Mouse (Mus musculus) MEL (cell line): ENCODE data around the gene Clic4. TPM values are rescaled to one million over a fixed set of nuclear protein-coding genes. Genes with fewer than 3 reads are reported as not detected.
A peak's percentile ranks its signal among the peaks of the same experiment; 100 is the strongest.

ENCODE experiments used
- DNase-seq: peaks from one replicate; pipeline ENCODE4 v3.0.0; 2011; ENCODE audit warnings: low read depth, low spot score
- H3K27ac ChIP-seq: 2 replicates; pipeline ENCODE4 v1.5.1; 2012; ENCODE audit warnings: low read depth, mild to moderate bottlenecking, control low read depth, low read length, moderate library complexity; ENCODE audit not compliant: control insufficient read depth
- H3K27me3 ChIP-seq, 2 experiments: fragments of 150-350 bp in 1 of 2; sonication (generic) in 1 of 2; 2 replicates each; pipeline ENCODE4 v1.6.1; 2012; ENCODE audit warnings: low read length in 2 of 2, mild to moderate bottlenecking in 2 of 2, improper control_type of control experiment in 1 of 2, moderate library complexity in 1 of 2; ENCODE audit not compliant: insufficient read depth in 2 of 2, control insufficient read depth in 1 of 2
- H3K36me3 ChIP-seq, 2 experiments: 2 replicates each; pipeline ENCODE4 v1.6.1; 2012 to 2014; ENCODE audit warnings: low read length in 2 of 2, improper control_type of control experiment in 1 of 2, inconsistent platforms in 1 of 2, mild to moderate bottlenecking in 1 of 2; ENCODE audit not compliant: insufficient read depth in 2 of 2, control insufficient read depth in 1 of 2
- H3K4me1 ChIP-seq, 2 experiments: fragments of 150-350 bp in 1 of 2; sonication (generic) in 1 of 2; 2 replicates each; pipeline ENCODE4 v1.6.1; 2012; ENCODE audit warnings: low read length in 2 of 2, improper control_type of control experiment in 1 of 2, mild to moderate bottlenecking in 1 of 2; ENCODE audit not compliant: insufficient read depth in 2 of 2, control insufficient read depth in 1 of 2
- H3K4me3 ChIP-seq, 2 experiments: fragments of 150-350 bp in 1 of 2; sonication (generic) in 1 of 2; 2 replicates each; pipeline ENCODE4 v1.5.1; 2012; ENCODE audit warnings: low read depth in 2 of 2, low read length in 2 of 2, mild to moderate bottlenecking in 2 of 2, moderate library complexity in 2 of 2, control low read depth in 1 of 2, improper control_type of control experiment in 1 of 2; ENCODE audit not compliant: control insufficient read depth in 1 of 2, insufficient read depth in 1 of 2
- H3K79me2 ChIP-seq: 2 replicates; pipeline ENCODE4 v1.6.1; 2012; ENCODE audit warnings: mild to moderate bottlenecking, low read length, moderate library complexity; ENCODE audit not compliant: control insufficient read depth, poor library complexity, insufficient read depth
- H3K9ac ChIP-seq: 2 replicates; pipeline ENCODE4 v1.6.1; 2012; ENCODE audit warnings: low read depth, mild to moderate bottlenecking, control low read depth, low read length, moderate library complexity; ENCODE audit not compliant: control insufficient read depth, poor library complexity, severe bottlenecking
- H3K9me3 ChIP-seq: fragments of 150-350 bp; sonication (generic); replicated peaks from 2 replicates; pipeline ENCODE4 v1.6.1; 2012; ENCODE audit warnings: mild to moderate bottlenecking, low read length, improper control_type of control experiment, moderate library complexity; ENCODE audit not compliant: insufficient read depth
- CHD1 ChIP-seq: IDR thresholded peaks from 2 replicates; pipeline ENCODE4 v1.6.1; 2012; ENCODE audit warnings: low read depth, mild to moderate bottlenecking, inconsistent platforms, low read length, improper control_type of control experiment
- CHD2 ChIP-seq: IDR thresholded peaks from 2 replicates; pipeline ENCODE4 v1.6.1; 2011; ENCODE audit warnings: low read length, improper control_type of control experiment
- CTCF ChIP-seq, 3 experiments: IDR thresholded peaks in 2 of 3; conservative IDR thresholded peaks in 1 of 3; 2 replicates each; pipeline ENCODE4 v1.5.1; 2011 to 2012; ENCODE audit warnings: low read length in 3 of 3, low read depth in 2 of 3, mild to moderate bottlenecking in 2 of 3, improper control_type of control experiment in 1 of 3, inconsistent platforms in 1 of 3, mixed read lengths in 1 of 3, moderate library complexity in 1 of 3; ENCODE audit not compliant: control insufficient read depth in 1 of 3, insufficient read depth in 1 of 3, poor library complexity in 1 of 3, severe bottlenecking in 1 of 3
- E2F4 ChIP-seq: IDR thresholded peaks from 2 replicates; pipeline ENCODE4 v1.6.1; 2011; ENCODE audit warnings: low read depth, low read length, improper control_type of control experiment, borderline replicate concordance
- GABPA ChIP-seq: IDR thresholded peaks from 2 replicates; pipeline ENCODE4 v1.6.1; 2012; ENCODE audit warnings: low read depth, mild to moderate bottlenecking, inconsistent platforms, low read length, improper control_type of control experiment, moderate library complexity
- GATA1 ChIP-seq: IDR thresholded peaks from 2 replicates; pipeline ENCODE4 v1.6.1; 2011; ENCODE audit warnings: low read depth, low read length, improper control_type of control experiment
- KAT2A ChIP-seq: conservative IDR thresholded peaks from 2 replicates; pipeline ENCODE4 v1.6.1; 2012; ENCODE audit warnings: low read depth, low read length, improper control_type of control experiment, inconsistent platforms
- MYC ChIP-seq: IDR thresholded peaks from 2 replicates; pipeline ENCODE4 v1.6.1; 2011; ENCODE audit warnings: low read depth, mild to moderate bottlenecking, low read length, improper control_type of control experiment, moderate library complexity
- NELFE ChIP-seq: IDR thresholded peaks from 2 replicates; pipeline ENCODE4 v1.6.1; 2011; ENCODE audit warnings: low read depth, low read length, improper control_type of control experiment
- NRF1 ChIP-seq: IDR thresholded peaks from 2 replicates; pipeline ENCODE4 v1.6.1; 2014; ENCODE audit warnings: low read depth, mild to moderate bottlenecking, inconsistent platforms, low read length, improper control_type of control experiment, moderate library complexity; ENCODE audit not compliant: poor library complexity, insufficient read depth, severe bottlenecking
- POLR2A ChIP-seq, 2 experiments: IDR thresholded peaks; 2 replicates each; pipeline ENCODE4 v1.6.1; 2011 to 2012; ENCODE audit warnings: low read length in 2 of 2, mild to moderate bottlenecking in 2 of 2, control low read depth in 1 of 2, improper control_type of control experiment in 1 of 2, low read depth in 1 of 2, moderate library complexity in 1 of 2; ENCODE audit not compliant: control insufficient read depth in 1 of 2, insufficient read depth in 1 of 2, poor library complexity in 1 of 2
- POLR2AphosphoS2 ChIP-seq: IDR thresholded peaks from 2 replicates; pipeline ENCODE4 v1.6.1; 2011; ENCODE audit warnings: low read length, improper control_type of control experiment
- POLR2AphosphoS5 ChIP-seq: IDR thresholded peaks from 2 replicates; pipeline ENCODE4 v1.6.1; 2012; ENCODE audit warnings: low read depth, borderline replicate concordance, mild to moderate bottlenecking, inconsistent platforms, low read length, moderate library complexity, mixed read lengths
- RAD21 ChIP-seq: IDR thresholded peaks from 2 replicates; pipeline ENCODE4 v1.6.1; 2011; ENCODE audit warnings: mild to moderate bottlenecking, low read depth, low read length, improper control_type of control experiment
- TAL1 ChIP-seq: IDR thresholded peaks from 2 replicates; pipeline ENCODE4 v1.6.1; 2012; ENCODE audit warnings: mild to moderate bottlenecking, inconsistent platforms, low read length, moderate library complexity, mixed read lengths
- UBTF ChIP-seq: IDR thresholded peaks from 2 replicates; pipeline ENCODE4 v1.6.1; 2012; ENCODE audit warnings: low read depth, mild to moderate bottlenecking, inconsistent platforms, low read length, improper control_type of control experiment, moderate library complexity, borderline replicate concordance; ENCODE audit not compliant: insufficient read depth
- USF1 ChIP-seq: IDR thresholded peaks from 2 replicates; pipeline ENCODE4 v1.6.1; 2014; ENCODE audit warnings: low read depth, mild to moderate bottlenecking, inconsistent platforms, low read length, improper control_type of control experiment, moderate library complexity
- ZKSCAN1 ChIP-seq: IDR thresholded peaks from 2 replicates; pipeline ENCODE4 v1.6.1; 2012; ENCODE audit warnings: low read depth, mild to moderate bottlenecking, inconsistent platforms, low read length, improper control_type of control experiment, moderate library complexity
- ZMIZ1 ChIP-seq: IDR thresholded peaks from 2 replicates; pipeline ENCODE4 v1.6.1; 2012; ENCODE audit warnings: low read depth, mild to moderate bottlenecking, inconsistent platforms, low read length, improper control_type of control experiment, moderate library complexity
- ZNF384 ChIP-seq: IDR thresholded peaks from 2 replicates; pipeline ENCODE4 v1.6.1; 2012; ENCODE audit warnings: low read depth, mild to moderate bottlenecking, inconsistent platforms, low read length, improper control_type of control experiment
- polyA plus RNA-seq, 2 experiments: library from polyadenylated mRNA; stranded (reverse) in 1 of 2; unstranded in 1 of 2; fragments of >175 nt in 1 of 2; fragments of >200 nt in 1 of 2; gene quantifications; 2 replicates each; pipeline versions ENCODE4 v1.2.1 to v1.2.4; 2012; ENCODE audit warnings: low replicate concordance in 2 of 2, low read depth in 1 of 2; ENCODE audit not compliant: insufficient read length in 2 of 2, insufficient read depth in 1 of 2, missing spikeins in 1 of 2
- total RNA-seq: library from RNA; depleted of rRNA; stranded (reverse); fragments of 300-350 nt; gene quantifications from 2 replicates; pipeline ENCODE4 v1.2.3, GENCODE M21; 2012

Gene Clic4
- total and polyA plus RNA-seq, 3 experiments: 32.9 to 274 (median 83.8) TPM

DNA sequence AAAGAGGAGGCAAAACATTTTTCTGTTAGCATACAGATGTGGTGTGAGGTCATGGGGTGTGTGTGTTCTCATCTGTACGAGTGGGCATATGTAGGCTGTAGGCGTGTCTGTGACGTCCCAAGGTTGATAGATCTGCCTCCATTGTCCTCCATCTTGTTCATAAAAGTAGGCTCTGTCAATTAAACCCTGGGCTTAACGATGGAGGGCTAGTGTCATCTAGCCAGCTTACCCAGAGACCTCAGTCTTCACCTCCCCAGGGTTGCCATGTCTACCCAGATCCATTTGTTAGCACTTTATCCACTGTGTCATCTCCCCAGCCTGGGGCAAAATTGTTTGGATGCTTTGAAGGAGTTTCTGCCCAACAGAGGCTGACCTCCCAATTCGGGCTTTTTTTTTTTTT lies 67.9 kb downstream of the Clic4 start:
- no peak for DNase-seq
- no peaks in the 10 kb centered on the region for H3K9me3 ChIP-seq
- H3K27ac ChIP-seq: no peak overlapping the region
- H3K9ac ChIP-seq: no peak overlapping the region
- H3K4me1 ChIP-seq: peaks cover 0 to 16% of the 10 kb centered on the region in 2 experiments; a peak in 2 of 4 replicates
- no peak overlapping the region for H3K4me3 ChIP-seq
- H3K79me2 ChIP-seq: no peaks in the 10 kb centered on the region; the same call in 1 of the 2 replicates
- TF ChIP-seq ZKSCAN1 (no peak), ZMIZ1 (no peak), KAT2A (no peak), NRF1 (no peak), TAL1 (no peak), CHD2 (no peak), ZNF384 (peak; percentile 66)
- peaks cover 0 to 3% of the 10 kb centered on the region in 2 experiments; a peak in 2 of 4 replicates for H3K36me3 ChIP-seq
- H3K27me3 ChIP-seq: no peaks in the 10 kb centered on the region

DNA sequence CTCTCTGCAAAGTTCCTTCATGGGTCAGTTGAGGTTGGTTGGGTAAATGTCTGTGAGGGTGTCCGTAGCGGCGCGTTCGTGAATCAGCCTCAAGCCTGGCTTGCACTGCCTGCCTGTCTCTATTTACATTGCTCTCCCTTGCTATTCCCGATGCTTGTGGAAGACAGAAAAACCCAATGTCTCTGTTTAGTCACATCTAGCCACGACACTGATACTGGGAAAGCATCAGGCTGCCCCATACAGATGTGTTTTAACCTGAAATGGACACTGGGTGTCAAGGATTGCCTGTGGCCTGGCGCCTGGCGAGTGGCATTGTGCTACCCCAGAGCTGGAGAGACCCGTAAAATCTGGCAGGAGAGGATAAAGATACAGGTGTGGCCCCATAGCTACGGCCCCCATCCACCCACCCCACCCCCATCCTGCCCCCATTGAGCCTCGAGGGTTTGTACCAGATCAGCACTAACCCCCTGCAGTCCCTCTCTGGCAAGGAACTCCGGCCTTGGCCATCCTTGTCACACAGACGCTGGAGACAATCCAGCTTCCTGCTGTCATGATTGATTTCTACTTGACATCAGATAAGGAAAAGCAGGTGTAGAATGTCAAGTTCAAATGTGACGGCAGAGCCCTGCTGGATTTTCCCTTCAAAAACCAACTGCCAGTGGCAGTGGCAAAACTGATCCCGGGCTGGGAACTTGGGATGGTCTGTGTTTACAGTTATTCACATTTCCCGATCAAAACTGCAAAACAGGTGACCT lies 68.6 kb downstream of the Clic4 start:
- no peaks in the 10 kb centered on the region for H3K9me3 ChIP-seq
- TF ChIP-seq POLR2AphosphoS5 (no peak), ZKSCAN1 (no peak), NELFE (no peak), E2F4 (no peak), UBTF (no peak), RAD21 (no peak), CTCF (IDR thresholded peaks at IDR 0.05 in 2 of 3, conservative IDR thresholded peaks at IDR 0.05 in 1 of 3; ENCODE audit: control insufficient read depth in 1 of 3, insufficient read depth in 1 of 3, low read depth in 2 of 3, low read length in 3 of 3, poor library complexity in 1 of 3, severe bottlenecking in 1 of 3) (no peak), POLR2A (IDR thresholded peaks at IDR 0.05; ENCODE audit: control insufficient read depth in 1 of 2, insufficient read depth in 1 of 2, low read depth in 1 of 2, low read length in 2 of 2, poor library complexity in 1 of 2) (no peak), GABPA (no peak), GATA1 (no peak), POLR2AphosphoS2 (no peak), CHD1 (no peak), TAL1 (no peak), USF1 (no peak), MYC (no peak)
- peaks cover 0 to 16% of the 10 kb centered on the region in 2 experiments; a peak in 2 of 4 replicates for H3K4me1 ChIP-seq
- H3K4me3 ChIP-seq: no peak overlapping the region
- peaks cover 0 to 3% of the 10 kb centered on the region in 2 experiments; a peak in 2 of 4 replicates for H3K36me3 ChIP-seq
- no peaks in the 10 kb centered on the region for H3K27me3 ChIP-seq
- DNase-seq: no peak
- no peak overlapping the region for H3K9ac ChIP-seq
- H3K79me2 ChIP-seq: no peaks in the 10 kb centered on the region; the same call in 1 of the 2 replicates
- H3K27ac ChIP-seq: no peak overlapping the region
